Mouse (Mus musculus) midbrain, embryonic 14.5 days (tissue): ENCODE data around the gene Oprd1. TPM values are rescaled to one million over a fixed set of nuclear protein-coding genes. Genes with fewer than 3 reads are reported as not detected.
A peak's percentile ranks its signal among the peaks of the same experiment; 100 is the strongest.

Source experiments
- ATAC-seq: fragments of 200-750 bp; cut with Nextera tagmentation; 2 replicates; pipeline ENCODE4 v1.8.0; 2017; ENCODE audit warnings: moderate number of reproducible peaks, moderate library complexity; ENCODE audit not compliant: low FRiP score, low TSS enrichment
- DNase-seq: peaks from one replicate; pipeline ENCODE4 v3.0.0-alpha.2; 2015
- H3K27ac ChIP-seq: fragments of 300-500 bp; sonication (generic); replicated peaks from 2 replicates; pipeline ENCODE4 v1.5.1; 2014; ENCODE audit warnings: mild to moderate bottlenecking, low read depth, low read length, moderate library complexity
- H3K27me3 ChIP-seq: fragments of 300-500 bp; sonication (generic); 2 replicates; pipeline ENCODE4 v1.6.1; 2014; ENCODE audit warnings: low read length, control low read depth, mixed read lengths; ENCODE audit not compliant: control insufficient read depth, insufficient read depth
- H3K36me3 ChIP-seq: fragments of 300-500 bp; sonication (generic); 2 replicates; pipeline ENCODE4 v1.6.1; 2014; ENCODE audit warnings: low read length, control low read depth; ENCODE audit not compliant: control insufficient read depth, insufficient read depth
- H3K4me1 ChIP-seq: fragments of 300-500 bp; sonication (generic); 2 replicates; pipeline ENCODE4 v1.6.1; 2014; ENCODE audit warnings: mild to moderate bottlenecking, antibody characterized with exemption, low read length, control low read depth; ENCODE audit not compliant: control insufficient read depth, insufficient read depth
- H3K4me2 ChIP-seq: fragments of 300-500 bp; sonication (generic); 2 replicates; pipeline ENCODE4 v1.6.1; 2014; ENCODE audit warnings: mild to moderate bottlenecking, low read length, moderate library complexity
- H3K4me3 ChIP-seq: fragments of 300-500 bp; sonication (generic); replicated peaks from 2 replicates; pipeline ENCODE4 v1.5.1; 2014; ENCODE audit warnings: low read depth, low read length
- H3K9ac ChIP-seq: fragments of 300-500 bp; sonication (generic); replicated peaks from 2 replicates; pipeline ENCODE4 v1.6.1; 2014; ENCODE audit warnings: mild to moderate bottlenecking, low read length, moderate library complexity
- H3K9me3 ChIP-seq: fragments of 300-500 bp; sonication (generic); 2 replicates; pipeline ENCODE4 v1.6.1; 2016; ENCODE audit warnings: low read length, control low read depth, mixed read lengths; ENCODE audit not compliant: control insufficient read depth
- WGBS: fragments of 180-500 bp; shearing (Covaris S2); extraction: QIAGEN DNeasy Blood & Tissue Kit; methylation state at CpG from one replicate; pipeline ENCODE4 v1.1.7; 2014; 5-methylcytosine and 5-hydroxymethylcytosine counted together
- polyA plus RNA-seq: library from polyadenylated mRNA; unstranded; fragments of >200 nt; fragmentation: Nextera tagmentation; extraction: Ambion mirVana; gene quantifications from 2 replicates; pipeline ENCODE4 v1.2.1, GENCODE M21; 2014

Oprd1 gene
- polyA plus RNA-seq, 1 experiment from 2014 or later = 0.08 TPM

- no peak overlapping the region for H3K4me3 ChIP-seq
- ATAC-seq (no peak), DNase-seq (no peak)
- WGBS = 76% methylated on average over 4 of the region's 4 CpGs
- no peaks in the 10 kb centered on the region for H3K9me3 ChIP-seq
- no peak overlapping the region for H3K27ac ChIP-seq
- no peaks in the 10 kb centered on the region for H3K36me3 ChIP-seq
- H3K4me2 ChIP-seq = no peak overlapping the region
- H3K9ac ChIP-seq = no peak overlapping the region
- no peaks in the 10 kb centered on the region; the same call in 1 of the 2 replicates for H3K4me1 ChIP-seq
- 0 out of 2 replicates have a peak, but pooled peaks cover 3% of the 10 kb centered on the region for H3K27me3 ChIP-seq
Measured at GRCm38 (mm10) chr4:132080492-132080983, 63.7 kb downstream of the Oprd1 start.

GRCm38 (mm10) chr4:132079555-132080275 lies 64.6 kb downstream of the Oprd1 start:
- H3K9ac ChIP-seq = no peak overlapping the region
- H3K27me3 ChIP-seq = 0 out of 2 replicates have a peak, but pooled peaks cover 3% of the 10 kb centered on the region
- H3K36me3 ChIP-seq = no peaks in the 10 kb centered on the region
- no peak overlapping the region for H3K27ac ChIP-seq
- no peaks in the 10 kb centered on the region for H3K9me3 ChIP-seq
- WGBS = 11% methylated on average over 19 of the region's 19 CpGs
- H3K4me2 ChIP-seq = no peak overlapping the region
- peaks cover 4% of the 10 kb centered on the region for H3K4me1 ChIP-seq
- peak; percentile 87 for DNase-seq
- H3K4me3 ChIP-seq = no peak overlapping the region
- no peak for ATAC-seq

- H3K36me3 ChIP-seq = no peaks in the 10 kb centered on the region
- WGBS = 55% methylated on average over 7 of the region's 7 CpGs
- DNase-seq (no peak), ATAC-seq (no peak)
- H3K27ac ChIP-seq = no peak overlapping the region
- H3K9me3 ChIP-seq = no peaks in the 10 kb centered on the region
- no peak overlapping the region for H3K4me3 ChIP-seq
- no peak overlapping the region for H3K9ac ChIP-seq
- peaks cover 9% of the 10 kb centered on the region for H3K4me1 ChIP-seq
- H3K27me3 ChIP-seq = peaks cover 6% of the 10 kb centered on the region; the same call in 1 of the 2 replicates
- H3K4me2 ChIP-seq = no peak overlapping the region
Measured at GRCm38 (mm10) chr4:132078296-132078714, 66.0 kb downstream of the Oprd1 start.

- Histone ChIP-seq H3K27ac (no peak overlapping the region), H3K4me3 (no peak overlapping the region), H3K9ac (no peak overlapping the region), H3K4me2 (no peak overlapping the region), H3K27me3 (peaks cover 11% of the 10 kb centered on the region; the same call in 1 of the 2 replicates), H3K9me3 (no peaks in the 10 kb centered on the region), H3K4me1 (peaks cover 9% of the 10 kb centered on the region), H3K36me3 (no peaks in the 10 kb centered on the region)
- 72% methylated on average over 7 of the region's 7 CpGs for WGBS
- ATAC-seq (no peak), DNase-seq (no peak)
Measured at GRCm38 (mm10) chr4:132077445-132077844, 66.8 kb downstream of the Oprd1 start.

- no peaks in the 10 kb centered on the region for H3K36me3 ChIP-seq
- no peak overlapping the region for H3K9ac ChIP-seq
- H3K9me3 ChIP-seq = no peaks in the 10 kb centered on the region
- ATAC-seq = no peak
- peak; percentile 39 for DNase-seq
- peaks cover 9% of the 10 kb centered on the region for H3K4me1 ChIP-seq
- peaks cover 11% of the 10 kb centered on the region; the same call in 1 of the 2 replicates for H3K27me3 ChIP-seq
- no peak overlapping the region for H3K4me2 ChIP-seq
- no peak overlapping the region for H3K27ac ChIP-seq
- no peak overlapping the region for H3K4me3 ChIP-seq
- WGBS = 23% methylated on average over 20 of the region's 20 CpGs
Measured at GRCm38 (mm10) chr4:132076480-132077405, 67.5 kb downstream of the Oprd1 start.

- Histone ChIP-seq H3K4me3 (peak overlapping the region; percentile 66; the same call in 1 of the 2 replicates), H3K9me3 (no peaks in the 10 kb centered on the region), H3K9ac (no peak overlapping the region), H3K27me3 (peaks cover 11% of the 10 kb centered on the region; the same call in 1 of the 2 replicates), H3K4me2 (peak overlapping the region; percentile 100), H3K4me1 (peaks cover 9% of the 10 kb centered on the region), H3K27ac (no peak overlapping the region), H3K36me3 (no peaks in the 10 kb centered on the region)
- no peak for DNase-seq
- WGBS = 27% methylated on average over 1 of the region's 1 CpGs
- ATAC-seq = no peak
Measured at GRCm38 (mm10) chr4:132075796-132076195, 68.5 kb downstream of the Oprd1 start.

GRCm38 (mm10) chr4:132074933-132075769 lies 69.1 kb downstream of the Oprd1 start, which contains the start of gene Epb41:
Gene Epb41, minus strand, starts transcription at chr4:132075321.
- H3K9me3 ChIP-seq = no peaks in the 10 kb centered on the region
- H3K4me3 ChIP-seq = peak within 1 kb of the TSS; percentile 66
- peaks cover 11% of the 10 kb centered on the region; the same call in 1 of the 2 replicates for H3K27me3 ChIP-seq
- WGBS = 2% methylated on average over 47 of the region's 47 CpGs
- H3K9ac ChIP-seq = peak within 1 kb of the TSS; percentile 59
- DNase-seq (peak; percentile 92), ATAC-seq (peak; percentile 90)
- peak within 1 kb of the TSS; percentile 100 for H3K4me2 ChIP-seq
- 0 out of 2 replicates have a peak within 1 kb of the TSS, but pooled peaks have one; percentile 8 for H3K27ac ChIP-seq
- H3K4me1 ChIP-seq = peaks cover 9% of the 10 kb centered on the region
- H3K36me3 ChIP-seq = no peaks in the 10 kb centered on the region
